Mouse (Mus musculus) lung, adult 18-20 months (tissue): ENCODE measurements at regions not wholly inside any gene's neighbourhood (a gene's known extent, or its start where the extent isn't known, plus 50 kb on each side); places are given as distances from the start of the nearest gene placed in this dataset.

Experiments
- DNase-seq, 2 experiments: peaks; one replicate each; pipeline ENCODE4 v3.0.0; 2022; ENCODE audit warnings: mixed read lengths in 2 of 2

DNA sequence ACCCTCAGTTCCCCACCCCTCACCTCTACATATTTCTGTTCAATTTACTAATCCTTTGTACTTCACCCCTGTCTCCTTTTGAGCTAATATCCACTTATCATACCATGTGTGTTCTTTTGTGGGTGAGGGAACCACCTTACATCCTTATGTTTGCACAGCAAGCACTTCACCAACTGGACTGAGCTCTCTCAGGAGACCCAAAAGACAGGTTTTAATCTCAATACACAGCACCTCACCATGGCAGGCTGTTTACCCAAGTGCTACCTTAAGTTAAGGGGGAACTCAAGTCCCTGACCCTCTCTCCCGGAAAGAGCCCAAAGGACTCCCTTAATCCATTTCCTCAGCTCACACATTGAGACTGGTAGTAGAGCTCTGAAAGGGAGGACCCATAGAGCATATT is 62.3 kb upstream of the Agr3 start:
- DNase-seq: no peak

- DNase-seq: no peak
Observed at GRCm38 (mm10) chr12:35853159-35853558, 72.3 kb upstream of the Agr3 start.

DNA sequence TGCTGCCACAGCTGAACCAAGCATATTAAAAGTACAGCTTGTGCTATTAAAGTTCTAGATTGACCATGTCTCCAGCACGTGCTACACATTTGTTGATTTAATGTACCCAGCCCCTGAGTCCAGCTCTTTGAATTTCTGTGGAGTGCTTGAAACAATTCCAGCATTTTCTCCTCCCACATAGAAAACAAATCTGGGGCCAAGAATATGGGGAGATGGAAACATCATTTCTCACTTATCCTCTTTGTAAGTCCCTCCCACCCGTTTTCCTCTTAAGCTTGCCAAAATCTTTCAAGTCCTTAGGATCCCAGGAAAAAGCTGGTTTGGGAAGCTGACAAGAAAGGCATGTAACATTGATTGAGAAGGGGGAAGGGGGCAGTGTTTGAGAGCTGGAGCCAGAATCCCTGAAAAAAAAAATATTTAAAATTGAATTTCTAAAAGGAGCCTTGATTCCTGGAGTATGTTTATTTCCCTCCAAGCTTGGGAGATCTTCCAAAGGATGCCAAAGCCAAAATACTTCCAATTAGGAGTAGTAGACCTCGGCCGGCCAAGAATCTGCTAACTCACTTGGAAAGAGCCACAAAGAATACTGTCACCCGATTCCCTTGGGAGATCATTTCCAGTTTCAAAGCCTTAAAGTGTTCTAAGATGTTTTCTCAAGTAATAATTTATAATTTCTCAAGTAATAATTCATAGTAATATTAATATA is 78.4 kb upstream of the Agr3 start:
- DNase-seq: peak in 1 of 2 experiments; percentile 55

DNA sequence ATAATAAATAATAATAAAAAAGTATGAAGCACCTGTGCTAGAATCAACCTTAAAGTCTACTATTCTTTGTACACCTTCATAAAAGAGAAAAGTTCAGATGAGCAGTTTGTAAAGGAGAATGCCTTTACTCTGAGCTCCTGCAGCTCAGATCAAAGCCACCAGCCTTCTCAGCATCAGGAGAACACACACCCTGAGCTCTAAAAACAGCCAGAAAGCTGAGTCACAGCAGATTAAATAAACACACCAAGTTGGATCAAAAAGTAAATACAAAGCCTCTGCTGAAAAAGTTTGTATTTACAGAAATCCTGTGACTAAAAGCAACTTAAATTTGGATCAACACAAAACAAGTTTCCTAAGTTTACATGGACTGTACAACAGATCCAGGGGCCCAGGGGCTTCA is 88.5 kb upstream of the Agr3 start:
- no peak for DNase-seq

GRCm38 (mm10) chr12:35833285-35833684 is 92.1 kb upstream of the Agr3 start:
- DNase-seq: no peak

DNA sequence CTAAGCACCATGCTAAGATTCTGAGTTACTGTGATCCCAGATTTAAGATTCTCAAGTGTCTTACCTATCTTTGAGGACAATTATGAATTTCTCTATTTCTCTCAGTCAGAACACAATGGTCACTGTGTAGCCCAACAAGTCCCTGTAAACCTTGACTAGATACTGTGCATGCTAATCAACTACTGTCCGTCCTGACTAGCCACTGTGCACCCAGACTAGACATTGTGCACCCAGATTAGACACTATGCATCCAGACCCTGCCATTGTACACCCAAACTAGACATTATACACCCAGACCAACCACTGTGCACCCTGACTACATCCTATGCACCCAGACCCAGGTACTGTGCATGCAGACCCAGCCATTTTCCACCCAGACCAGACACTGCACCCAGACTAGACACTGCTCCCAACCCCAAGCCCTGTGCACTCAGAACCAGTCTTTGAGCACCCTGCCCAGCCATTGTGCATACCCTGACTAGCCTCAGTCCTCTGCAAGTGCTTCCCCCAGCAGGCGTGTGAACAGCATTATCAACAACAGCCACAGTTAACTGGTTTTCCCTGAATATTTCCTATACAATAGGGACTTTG is 93.4 kb upstream of the Agr3 start:
- DNase-seq: no peak

GRCm38 (mm10) chr12:35831268-35831667 is 94.2 kb upstream of the Agr3 start:
- peak; percentile 21 to 52 for DNase-seq

- DNase-seq: no peak
Observed at GRCm38 (mm10) chr12:35827797-35828196, 97.6 kb upstream of the Agr3 start.

DNA sequence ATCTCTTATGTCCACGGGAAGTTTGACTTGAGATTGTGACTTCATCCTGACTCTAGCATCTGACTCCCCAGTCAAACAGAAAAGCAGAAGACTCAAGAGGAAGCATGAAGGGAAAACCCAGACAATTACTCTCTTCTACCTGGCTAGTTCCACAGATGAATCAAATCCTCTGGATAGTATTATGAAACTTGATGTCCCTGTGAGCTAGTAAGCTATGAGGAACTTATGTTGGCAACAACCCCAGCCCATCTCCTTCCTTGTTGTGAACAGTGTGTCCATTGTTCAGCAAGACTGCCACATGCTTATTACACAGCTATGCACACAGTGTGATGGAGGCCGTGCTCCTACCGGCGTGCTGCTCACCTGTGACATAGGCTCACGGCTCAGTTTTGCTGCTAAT is 98.4 kb upstream of the Agr3 start:
- no peak for DNase-seq

DNA sequence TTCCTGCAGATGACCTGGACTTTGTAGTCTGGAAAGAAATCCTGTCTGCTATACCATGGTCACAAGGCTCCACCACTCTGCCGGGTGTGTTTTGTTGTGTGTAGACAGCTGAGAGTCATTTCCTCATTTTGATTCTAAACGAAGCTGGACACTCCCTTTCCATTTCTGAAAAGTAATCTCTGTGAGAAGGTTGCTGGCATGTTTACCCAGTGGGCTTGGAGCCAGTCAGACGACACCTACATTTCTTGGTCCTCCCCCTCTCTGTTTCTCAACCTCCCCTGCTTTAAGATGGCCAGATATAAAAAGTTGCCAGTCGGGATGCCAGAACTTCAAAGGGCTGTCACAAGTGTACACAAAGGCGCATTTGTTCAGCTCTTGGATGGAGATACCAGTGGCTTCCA is 100.8 kb upstream of the Agr3 start:
- peak; percentile 65 to 76 for DNase-seq

DNA sequence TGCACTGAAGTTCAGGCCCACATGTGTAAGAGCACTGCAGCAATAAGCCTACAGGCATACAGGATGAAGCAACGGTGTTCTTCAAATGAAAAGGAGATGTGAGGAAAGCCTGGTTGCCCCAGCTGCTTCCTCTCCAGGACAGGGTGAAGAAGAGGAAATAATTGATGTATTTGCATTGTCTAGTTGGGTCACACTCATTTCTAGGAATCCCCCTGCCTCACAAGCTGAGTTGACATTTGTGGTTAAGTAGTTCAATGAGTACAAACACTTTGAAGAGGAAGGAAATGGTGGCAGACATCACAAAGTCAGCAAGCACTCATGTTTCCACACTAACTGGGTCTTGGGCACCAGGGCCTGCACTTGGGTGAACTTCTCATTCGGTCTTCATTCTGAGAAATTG is 126.2 kb upstream of the Agr3 start:
- peak; percentile 10 to 19 for DNase-seq

DNA sequence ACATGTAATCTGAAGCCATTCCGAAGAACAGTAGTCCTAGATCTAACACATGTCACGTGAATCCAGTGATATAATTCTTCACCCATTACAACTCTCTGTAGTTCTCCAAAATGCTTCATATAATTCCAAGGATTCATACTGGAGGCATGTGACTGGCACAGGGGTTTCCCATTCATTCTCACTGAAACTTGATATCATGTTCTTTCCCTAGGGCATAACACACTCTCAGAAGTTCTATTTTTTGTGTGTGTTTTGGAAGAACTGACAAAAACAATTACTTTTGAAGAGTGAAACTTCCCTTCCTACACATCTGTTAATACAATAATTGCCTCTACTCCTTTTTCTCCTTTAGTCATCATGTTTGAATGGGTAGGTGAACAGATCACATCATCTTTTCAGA is 150.0 kb upstream of the Agr3 start:
- DNase-seq: no peak

GRCm38 (mm10) chr12:35770387-35771024 is 154.9 kb upstream of the Agr3 start:
- DNase-seq: no peak

DNA sequence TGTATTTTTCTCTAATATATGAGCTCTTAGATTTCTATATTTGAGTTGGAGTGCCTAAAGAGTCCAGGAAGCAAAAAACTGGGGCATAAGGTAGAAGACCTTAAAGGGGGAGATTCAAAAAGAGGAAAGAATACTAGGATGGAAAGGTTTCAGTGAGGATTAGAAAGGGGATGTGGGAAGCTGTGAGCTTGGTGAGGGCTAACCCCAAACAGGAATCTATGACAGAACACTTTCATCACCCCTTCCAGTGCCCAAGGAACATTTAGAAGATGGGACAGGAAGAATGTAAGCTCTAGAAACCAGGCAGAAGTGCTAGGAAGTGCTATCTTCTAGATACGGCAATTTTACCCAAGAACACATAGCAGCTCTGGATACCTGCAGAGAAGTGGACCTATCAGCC is 166.5 kb upstream of the Agr3 start:
- DNase-seq: no peak

DNA sequence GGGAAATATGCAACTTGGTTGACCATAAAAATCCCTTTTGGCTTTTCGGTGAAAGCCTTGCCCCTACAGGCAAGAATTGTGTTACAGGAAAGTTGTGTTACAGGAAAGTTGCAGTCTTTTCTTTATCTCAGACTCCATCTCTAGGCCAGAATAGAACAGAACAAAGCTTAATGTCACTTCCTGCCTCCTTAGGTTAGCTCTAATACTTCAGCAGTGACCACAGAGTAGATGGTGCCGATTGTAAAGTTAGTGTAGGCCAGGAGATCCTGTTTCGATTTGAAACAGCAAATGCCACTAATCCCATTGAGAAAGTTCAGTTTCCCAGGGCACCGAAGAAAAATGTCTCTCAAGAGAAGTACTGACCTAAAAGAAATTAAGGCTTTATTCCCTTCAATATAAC is 170.3 kb upstream of the Agr3 start:
- no peak for DNase-seq

- no peak for DNase-seq
Observed at GRCm38 (mm10) chr12:35747997-35748396, 177.4 kb upstream of the Agr3 start.

- DNase-seq: no peak
Observed at GRCm38 (mm10) chr12:35746691-35747299, 178.6 kb upstream of the Agr3 start.

DNA sequence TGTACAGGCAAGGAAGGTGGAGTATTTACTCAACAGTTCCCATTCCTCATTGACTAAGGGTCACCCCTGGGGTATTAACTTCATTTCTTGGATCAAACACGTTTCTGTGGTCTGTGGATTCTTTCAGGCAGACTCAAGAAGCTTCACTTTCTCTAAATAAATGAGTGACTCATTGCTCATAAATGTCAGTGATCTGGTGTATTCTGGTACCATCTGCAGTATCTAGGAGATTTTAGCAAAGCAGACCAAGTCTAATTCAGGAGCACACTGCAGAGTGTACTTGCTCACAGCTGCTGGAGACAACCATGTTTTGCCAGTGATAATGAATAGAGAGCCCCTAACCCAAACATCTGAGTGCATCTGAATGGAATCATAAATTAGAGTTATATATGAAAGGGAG is 182.7 kb upstream of the Agr3 start:
- DNase-seq: no peak

DNA sequence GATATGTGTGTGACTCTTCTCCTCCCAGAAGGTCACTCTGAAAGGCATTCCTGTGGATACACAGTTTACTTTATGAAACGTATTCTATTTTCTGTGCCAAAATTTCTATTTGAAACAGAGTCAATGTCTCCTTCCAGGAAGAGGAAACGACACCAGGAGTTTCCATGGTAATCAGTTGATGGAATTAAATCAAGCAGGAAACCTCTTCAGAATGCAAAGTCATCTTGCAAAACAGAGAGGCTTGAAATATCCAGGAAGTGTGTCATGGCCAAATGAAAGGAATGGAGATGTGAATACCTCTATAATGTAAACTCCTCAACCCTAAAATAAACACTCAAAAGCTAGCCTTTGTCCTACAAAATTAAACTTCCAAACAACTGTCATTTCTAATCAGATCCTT is 189.0 kb upstream of the Agr3 start:
- peak in 1 of 2 experiments; percentile 8 for DNase-seq

GRCm38 (mm10) chr12:35735002-35735401 is 190.4 kb upstream of the Agr3 start:
- no peak for DNase-seq

DNA sequence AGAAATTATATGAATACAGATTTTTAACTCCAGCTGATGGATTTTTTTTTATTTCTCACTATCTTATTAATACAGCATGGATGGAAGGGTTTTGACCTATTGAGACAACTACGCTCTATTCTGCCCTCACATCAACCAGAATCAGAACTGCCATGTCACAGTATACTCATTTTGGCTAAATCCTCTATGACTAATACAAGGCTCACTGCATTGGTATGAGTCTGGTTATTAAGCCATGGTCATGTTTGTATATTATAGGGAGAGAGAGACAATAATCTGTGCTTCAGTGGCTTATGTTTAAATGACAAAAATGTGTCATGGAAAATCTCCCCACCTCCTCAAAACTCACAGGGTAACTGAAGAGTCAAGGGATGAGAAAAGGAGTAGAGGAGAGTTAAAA is 191.0 kb upstream of the Agr3 start:
- DNase-seq: no peak

DNA sequence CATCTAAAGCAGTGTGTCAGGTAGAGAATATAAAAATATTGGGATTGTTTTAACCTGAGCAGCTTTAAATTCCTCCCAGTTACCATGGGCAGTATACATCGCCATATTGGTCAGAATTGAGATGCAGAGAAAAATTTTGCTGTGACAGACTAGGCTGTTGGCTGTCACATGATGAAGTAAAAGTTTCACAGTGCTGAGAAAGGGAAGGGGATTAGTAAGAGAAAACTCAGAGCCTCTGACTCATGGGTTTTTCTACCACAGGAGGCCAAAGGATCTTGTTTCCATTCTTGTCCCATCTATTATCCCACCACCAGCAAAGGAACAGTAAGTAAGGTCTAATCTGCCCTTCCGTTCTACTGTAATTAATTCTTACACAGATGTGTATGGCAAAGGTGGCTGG is 191.8 kb upstream of the Agr3 start:
- DNase-seq: no peak

DNA sequence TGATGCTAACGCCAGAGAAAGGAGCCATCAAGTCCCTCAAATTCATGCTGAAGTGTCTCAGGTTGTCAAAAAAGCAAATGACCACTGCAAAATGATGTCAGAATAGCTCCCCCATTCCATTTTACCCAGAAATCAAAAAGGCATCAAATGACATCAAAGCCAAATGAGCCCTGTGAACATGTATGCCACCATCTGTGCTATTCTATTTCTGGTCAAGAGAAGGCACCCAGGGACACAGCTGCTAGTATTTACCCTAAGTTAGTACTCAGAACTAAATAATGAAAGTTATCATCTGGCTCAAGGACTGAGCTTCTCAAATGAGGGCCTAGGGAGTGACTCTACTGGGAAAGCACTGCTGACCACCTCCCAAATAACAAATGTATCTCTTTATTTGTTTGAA is 191.1 kb upstream of the Ahr start:
- DNase-seq: no peak

DNA sequence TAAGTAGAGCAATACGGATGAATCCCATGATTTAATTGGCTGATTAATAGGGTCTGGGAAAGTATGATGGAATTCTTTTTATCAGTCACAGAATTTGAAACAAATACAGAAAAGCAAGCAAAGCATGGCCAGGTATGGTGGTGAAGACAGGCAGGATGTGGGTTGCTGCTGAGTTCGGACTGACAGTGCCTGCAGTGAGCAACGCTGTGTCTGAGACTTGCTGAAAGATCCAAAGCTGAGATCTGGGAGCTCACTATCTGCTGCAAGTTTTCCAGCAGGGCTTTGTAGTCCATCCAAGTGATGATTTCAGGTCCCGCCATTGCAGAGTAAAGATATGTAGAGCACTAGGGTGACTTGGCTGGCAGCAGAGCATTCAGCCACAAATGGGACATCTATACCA is 189.3 kb upstream of the Ahr start:
- no peak for DNase-seq
